Mouse (Mus musculus): ENCODE data around the gene Gm8165. TPM values are rescaled to one million over a fixed set of nuclear protein-coding genes. Genes with fewer than 3 reads are reported as not detected.

Gm8165 gene
- not detected in 4 replicates for total RNA-seq (2023)

DNA sequence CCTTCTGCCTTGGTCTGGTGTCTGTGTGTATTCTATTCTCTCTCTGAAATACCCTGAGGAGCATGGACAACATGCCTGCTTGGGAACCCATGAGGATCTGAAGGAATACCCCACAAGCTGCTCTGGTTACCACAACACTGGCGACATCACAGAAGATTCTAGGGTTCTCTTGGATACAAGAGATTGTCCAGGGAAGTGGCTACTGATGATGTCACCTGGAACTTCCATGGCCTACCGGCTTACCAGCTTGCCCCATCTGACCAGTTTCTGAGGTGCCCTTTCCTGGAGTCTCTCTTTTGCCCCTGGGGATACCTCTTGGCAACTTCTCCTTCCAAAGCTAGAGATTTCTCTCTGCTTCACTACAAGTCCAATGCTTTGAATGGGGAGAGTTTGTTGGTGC is at the start of gene Gm8165:
TSS of gene Gm8165 (minus strand) at position 101 of the 400 bp plus-strand sequence.

DNA sequence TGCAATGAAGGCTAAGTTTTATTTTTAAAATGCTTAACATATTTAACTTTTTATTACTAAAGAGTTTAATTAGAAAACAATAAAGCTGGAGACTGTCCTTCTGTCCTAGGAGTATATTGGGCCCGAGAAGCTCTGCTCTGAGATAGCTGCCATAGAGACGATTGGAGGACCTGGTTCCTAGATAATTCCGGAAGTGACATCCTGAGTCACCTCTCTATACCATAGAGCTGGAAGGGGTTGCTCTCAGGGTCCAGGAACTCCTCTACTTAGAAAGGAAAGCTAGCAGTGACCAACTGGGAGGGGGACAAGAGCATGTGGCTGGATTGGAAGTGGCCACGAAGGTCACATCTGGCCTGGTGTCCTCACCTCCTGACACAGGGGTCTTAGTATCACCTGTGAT is 20.6 kb upstream of the Gm8165 start, which contains the start of gene Gm7324:
TSS of gene Gm7324 (plus strand) at position 208 of the 400 bp plus-strand sequence.

Other genes with a start within 250 kb of the Gm8165 start
- gene Gm5799, start 133.6 kb downstream of the Gm8165 start, total RNA-seq (2023), result not detected in 4 replicates
- not detected in 4 replicates for gene Gm17654, start 98.1 kb downstream of the Gm8165 start, total RNA-seq (2023)
- gene Gm10375, start 69.2 kb downstream of the Gm8165 start, total RNA-seq (2023), result not detected in 4 replicates
- gene Gm7324, start 20.6 kb upstream of the Gm8165 start, total RNA-seq (2023), result 2.0 to 2.7 TPM (median 2.6 TPM) in 4 replicates
- not detected in 4 replicates for gene Gm16506, start 50.3 kb upstream of the Gm8165 start, total RNA-seq (2023)
- not detected in 4 replicates for gene Gm6526, start 70.7 kb upstream of the Gm8165 start, total RNA-seq (2023)
- not detected in 4 replicates for gene Gm8180, start 107.5 kb upstream of the Gm8165 start, total RNA-seq (2023)
- not detected in 4 replicates for gene Ear1, start 198.3 kb upstream of the Gm8165 start, total RNA-seq (2023)
- not detected in 4 replicates for gene Ear10, start 246.4 kb upstream of the Gm8165 start, total RNA-seq (2023)
- not detected in 4 replicates for gene Gm8113, start 248.2 kb upstream of the Gm8165 start, total RNA-seq (2023)

Measured in B cell, adult 62 days (primary cell).